Mouse (Mus musculus) forebrain, embryonic 10.5 days (tissue): ENCODE data around the gene Numb. TPM values are rescaled to one million over a fixed set of nuclear protein-coding genes. Genes with fewer than 3 reads are reported as not detected.
"Not testable (repeated sequence)": the region's sequence is repeated elsewhere in the genome, so short reads cannot be mapped to it uniquely, and the experiment has no call there.

Experiments
- DNase-seq: peaks from one replicate; pipeline ENCODE4 v3.0.0-alpha.2; 2017; ENCODE audit warnings: low spot score; ENCODE audit errors: extremely low spot score
- H3K27ac ChIP-seq: fragments of 300-500 bp; sonication (generic); 2 replicates; pipeline ENCODE4 v1.5.1; 2016; ENCODE audit warnings: mild to moderate bottlenecking
- H3K27me3 ChIP-seq: fragments of 300-500 bp; sonication (generic); 2 replicates; pipeline ENCODE4 v1.6.1; 2016; ENCODE audit warnings: mild to moderate bottlenecking; ENCODE audit not compliant: poor library complexity, severe bottlenecking
- H3K36me3 ChIP-seq: fragments of 300-500 bp; sonication (generic); replicated peaks from 2 replicates; pipeline ENCODE4 v1.6.1; 2016; ENCODE audit warnings: mild to moderate bottlenecking, moderate library complexity
- H3K4me1 ChIP-seq: fragments of 300-500 bp; sonication (generic); 2 replicates; pipeline ENCODE4 v1.6.1; 2016
- H3K4me3 ChIP-seq: fragments of 300-500 bp; sonication (generic); 2 replicates; pipeline ENCODE4 v1.5.1; 2016; ENCODE audit warnings: mild to moderate bottlenecking, moderate library complexity
- H3K9me3 ChIP-seq: fragments of 300-500 bp; sonication (generic); 2 replicates; pipeline ENCODE4 v1.6.1; 2016; ENCODE audit warnings: mild to moderate bottlenecking, moderate library complexity
- WGBS: fragments of 180-500 bp; shearing (Covaris S2); methylation state at CpG from one replicate; pipeline ENCODE4 v1.1.7; 2016; 5-methylcytosine and 5-hydroxymethylcytosine counted together
- polyA plus RNA-seq: library from polyadenylated mRNA; unstranded; fragments of >200 nt; fragmentation: Nextera tagmentation; extraction: Ambion mirVana; gene quantifications from 2 replicates; pipeline ENCODE4 v1.2.1, GENCODE M21; 2016

The Numb gene
- polyA plus RNA-seq, 1 experiment from 2014 or later: 35.5 TPM

- no peak for DNase-seq
- Histone ChIP-seq H3K27me3 (no peaks in the 10 kb centered on the region), H3K36me3 (no peaks in the 10 kb centered on the region), H3K9me3 (no peaks in the 10 kb centered on the region), H3K4me1 (peaks cover 9% of the 10 kb centered on the region), H3K27ac (no peak overlapping the region), H3K4me3 (no peak overlapping the region)
- 76% methylated on average over 2 of the region's 2 CpGs for WGBS
These were observed 17.6 kb upstream of the Numb start for GRCm38 (mm10) chr12:83939332-83939731.

GRCm38 (mm10) chr12:83938592-83938991 is 16.9 kb upstream of the Numb start:
- not testable (repeated sequence) for H3K36me3 ChIP-seq, H3K4me1 ChIP-seq, H3K27me3 ChIP-seq, DNase-seq, H3K27ac ChIP-seq, H3K9me3 ChIP-seq, H3K4me3 ChIP-seq
- WGBS: 38% methylated on average over 1 of the region's 1 CpGs

- no peak overlapping the region for H3K27ac ChIP-seq
- WGBS: 75% methylated on average over 10 of the region's 10 CpGs
- H3K27me3 ChIP-seq: no peaks in the 10 kb centered on the region
- H3K9me3 ChIP-seq: no peaks in the 10 kb centered on the region
- no peak for DNase-seq
- H3K4me3 ChIP-seq: no peak overlapping the region
- peaks cover 12% of the 10 kb centered on the region for H3K4me1 ChIP-seq
- no peaks in the 10 kb centered on the region for H3K36me3 ChIP-seq
These were observed 15.9 kb upstream of the Numb start for GRCm38 (mm10) chr12:83937600-83937999.

DNA sequence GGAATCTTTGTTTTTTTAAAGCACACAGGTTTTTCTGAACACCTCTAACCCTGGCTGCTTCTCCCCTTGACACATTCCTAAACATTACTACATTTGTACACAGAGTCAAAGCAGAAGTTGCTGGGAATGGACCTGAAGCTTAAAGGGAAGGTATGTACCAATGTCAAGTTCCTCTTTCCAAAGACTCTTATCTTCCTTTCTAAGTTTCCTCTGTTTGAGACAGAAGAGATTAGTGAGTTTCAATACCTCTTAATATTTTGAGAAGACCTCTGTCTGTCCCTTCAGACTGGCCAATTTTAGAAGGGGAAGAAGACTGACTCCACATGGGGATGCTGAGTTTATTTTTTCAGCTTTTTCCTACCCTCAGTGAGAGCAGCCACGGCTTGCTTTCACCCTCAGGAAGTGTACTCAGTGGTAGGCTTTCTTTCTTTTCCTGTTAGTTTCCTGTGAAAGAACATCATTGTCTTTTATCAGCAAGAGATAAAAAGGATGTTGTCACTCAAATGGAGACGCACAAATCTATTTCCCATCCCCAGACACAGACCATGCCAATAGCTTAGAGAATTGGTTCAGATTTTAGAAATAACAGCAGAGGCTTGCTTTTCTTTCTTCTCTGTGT is 7.6 kb upstream of the Numb start:
- Histone ChIP-seq H3K4me1 (peaks cover 9% of the 10 kb centered on the region), H3K4me3 (no peak overlapping the region), H3K27me3 (no peaks in the 10 kb centered on the region), H3K9me3 (no peaks in the 10 kb centered on the region), H3K36me3 (no peaks in the 10 kb centered on the region), H3K27ac (no peak overlapping the region)
- 45% methylated on average over 2 of the region's 2 CpGs for WGBS
- no peak for DNase-seq

GRCm38 (mm10) chr12:83927747-83928146 is 6.0 kb upstream of the Numb start:
- 91% methylated on average over 4 of the region's 4 CpGs for WGBS
- Histone ChIP-seq H3K27me3 (no peaks in the 10 kb centered on the region), H3K4me3 (no peak overlapping the region), H3K9me3 (no peaks in the 10 kb centered on the region), H3K36me3 (no peaks in the 10 kb centered on the region), H3K27ac (no peak overlapping the region), H3K4me1 (peaks cover 21% of the 10 kb centered on the region)
- no peak for DNase-seq

DNA sequence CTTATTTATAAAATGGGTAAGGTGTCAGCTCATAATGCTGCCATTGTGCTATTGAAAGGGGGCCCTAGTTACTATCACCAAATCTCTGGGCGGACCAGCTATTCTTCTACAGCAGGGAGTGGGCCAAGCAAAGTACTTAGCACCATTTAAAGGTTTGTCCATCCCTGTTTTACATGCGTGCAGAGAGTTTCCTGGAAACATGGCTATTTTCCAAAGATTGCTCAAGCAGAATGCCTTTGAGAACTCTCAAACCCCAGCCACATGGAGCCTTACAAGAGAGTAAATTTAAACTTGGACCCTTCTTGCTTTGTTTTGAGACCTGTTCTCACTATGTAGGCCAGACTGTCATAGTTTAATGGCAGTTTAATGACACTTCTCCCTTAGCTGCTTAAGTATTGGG is 4.3 kb upstream of the Numb start:
- Histone ChIP-seq H3K4me1 (peaks cover 26% of the 10 kb centered on the region), H3K4me3 (no peak overlapping the region), H3K27ac (no peak overlapping the region), H3K27me3 (no peaks in the 10 kb centered on the region), H3K36me3 (no peaks in the 10 kb centered on the region), H3K9me3 (no peaks in the 10 kb centered on the region)
- 86% methylated on average over 2 of the region's 2 CpGs for WGBS
- no peak for DNase-seq

DNA sequence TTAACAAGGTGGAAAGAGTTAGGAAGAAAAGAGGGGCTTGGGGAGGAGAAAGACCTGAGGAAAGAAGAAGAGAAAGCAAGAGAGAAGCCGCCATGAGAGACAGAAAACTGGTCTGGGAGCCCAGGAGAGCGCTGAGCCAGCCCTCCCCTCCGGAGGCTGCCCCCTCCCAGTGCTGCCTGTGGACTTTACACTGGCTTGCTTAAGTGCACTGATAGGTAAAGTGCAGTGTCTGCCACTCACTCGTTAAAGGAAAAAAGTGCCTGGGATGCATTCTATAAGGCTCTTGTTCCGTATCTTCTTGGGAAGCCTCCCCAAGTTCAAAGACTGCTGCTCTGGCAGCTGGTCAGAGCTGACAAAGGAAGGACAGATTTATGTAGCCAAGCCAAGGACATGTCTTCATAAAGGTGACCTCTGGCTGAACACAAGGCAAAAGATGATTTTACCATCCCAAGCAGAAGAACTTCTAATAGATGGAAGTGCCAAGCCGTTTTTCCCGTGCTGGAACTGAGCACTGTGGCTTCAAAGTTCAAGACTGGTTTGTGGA is 3.5 kb upstream of the Numb start:
- no peak for DNase-seq
- Histone ChIP-seq H3K36me3 (no peaks in the 10 kb centered on the region), H3K4me1 (peaks cover 34% of the 10 kb centered on the region), H3K27me3 (no peaks in the 10 kb centered on the region), H3K9me3 (no peaks in the 10 kb centered on the region), H3K27ac (no peak overlapping the region), H3K4me3 (no peak overlapping the region)
- WGBS: 64% methylated on average over 7 of the region's 7 CpGs

- no peaks in the 10 kb centered on the region for H3K36me3 ChIP-seq
- no peaks in the 10 kb centered on the region for H3K9me3 ChIP-seq
- H3K27me3 ChIP-seq: no peaks in the 10 kb centered on the region
- WGBS: 49% methylated on average over 3 of the region's 3 CpGs
- no peak overlapping the region for H3K4me3 ChIP-seq
- peaks cover 43% of the 10 kb centered on the region for H3K4me1 ChIP-seq
- H3K27ac ChIP-seq: peak overlapping the region; percentile 44; the same call in 1 of the 2 replicates
- no peak for DNase-seq
These were observed 2.6 kb upstream of the Numb start for GRCm38 (mm10) chr12:83924332-83924731.

DNA sequence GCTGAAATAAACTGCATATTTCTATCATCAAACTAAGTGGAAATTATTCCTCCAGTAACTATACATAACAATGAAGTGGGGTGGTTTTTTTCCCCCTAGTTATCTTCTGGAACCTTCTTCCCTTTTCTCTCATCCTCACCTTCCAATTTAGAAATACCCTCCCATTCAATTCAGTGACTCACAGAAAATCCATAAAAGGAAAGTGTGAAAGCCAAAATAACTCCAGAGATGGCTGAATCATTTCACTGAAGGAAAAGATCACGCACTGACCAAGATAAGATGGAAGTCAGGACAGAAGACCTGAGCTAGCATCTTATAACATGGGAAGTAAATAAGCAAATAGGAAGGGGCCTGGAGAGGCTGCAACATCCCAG is 1.7 kb upstream of the Numb start:
- Histone ChIP-seq H3K36me3 (no peaks in the 10 kb centered on the region), H3K9me3 (no peaks in the 10 kb centered on the region), H3K4me1 (peaks cover 43% of the 10 kb centered on the region), H3K27me3 (no peaks in the 10 kb centered on the region), H3K4me3 (peak overlapping the region; percentile 91; the same call in 1 of the 2 replicates), H3K27ac (no peak overlapping the region)
- WGBS: 81% methylated on average over 1 of the region's 1 CpGs
- no peak for DNase-seq

DNA sequence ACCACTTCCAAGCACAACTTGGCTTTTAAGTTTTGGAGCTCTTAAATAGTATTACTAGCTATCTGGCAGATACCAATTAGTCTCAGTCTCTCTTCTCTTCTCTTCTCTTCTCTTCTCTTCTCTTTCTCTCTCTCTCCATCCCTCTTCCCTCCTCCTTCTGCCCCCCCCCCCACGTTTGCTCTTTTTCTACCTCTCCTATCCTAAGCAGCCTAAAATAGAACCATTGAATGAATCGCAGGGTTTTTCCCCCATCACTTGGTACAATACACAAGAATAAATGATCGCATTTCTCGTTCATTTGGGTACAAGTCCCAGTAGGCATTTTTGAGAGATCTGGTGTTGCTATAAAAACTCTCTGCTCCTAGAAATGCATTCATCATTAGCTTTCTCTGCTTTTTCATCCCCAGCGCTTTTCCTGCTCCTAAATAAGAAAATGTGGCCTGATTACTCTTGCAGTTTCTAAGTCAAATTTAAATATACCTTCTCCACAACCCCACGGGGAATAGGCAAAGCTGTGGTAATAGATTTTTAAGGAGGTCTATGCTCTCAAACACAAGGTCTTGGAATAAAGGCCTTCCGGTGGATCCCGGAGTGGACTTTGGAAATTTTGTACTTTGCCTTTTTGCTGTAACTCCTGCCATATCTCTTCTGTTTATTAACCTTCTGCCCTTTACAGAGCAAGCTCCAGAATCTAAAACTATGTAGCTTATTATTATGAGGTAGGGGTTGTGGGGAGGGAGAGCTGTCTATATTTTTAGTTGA is 1.2 kb upstream of the Numb start:
- no peak for DNase-seq
- Histone ChIP-seq H3K9me3 (no peaks in the 10 kb centered on the region), H3K36me3 (no peaks in the 10 kb centered on the region), H3K27me3 (no peaks in the 10 kb centered on the region), H3K27ac (peak overlapping the region; percentile 93), H3K4me1 (peaks cover 43% of the 10 kb centered on the region), H3K4me3 (peak overlapping the region; percentile 91)
- 51% methylated on average over 8 of the region's 8 CpGs for WGBS

GRCm38 (mm10) chr12:83920721-83921441 is 853 bp downstream of the Numb start:
- Histone ChIP-seq H3K36me3 (peaks cover 8% of the 10 kb centered on the region), H3K4me1 (peaks cover 43% of the 10 kb centered on the region), H3K4me3 (peak overlapping the region; percentile 91), H3K9me3 (no peaks in the 10 kb centered on the region), H3K27ac (peak overlapping the region; percentile 93), H3K27me3 (no peaks in the 10 kb centered on the region)
- WGBS: under 1% methylated on average over 31 of the region's 31 CpGs
- DNase-seq: peak; percentile 44

DNA sequence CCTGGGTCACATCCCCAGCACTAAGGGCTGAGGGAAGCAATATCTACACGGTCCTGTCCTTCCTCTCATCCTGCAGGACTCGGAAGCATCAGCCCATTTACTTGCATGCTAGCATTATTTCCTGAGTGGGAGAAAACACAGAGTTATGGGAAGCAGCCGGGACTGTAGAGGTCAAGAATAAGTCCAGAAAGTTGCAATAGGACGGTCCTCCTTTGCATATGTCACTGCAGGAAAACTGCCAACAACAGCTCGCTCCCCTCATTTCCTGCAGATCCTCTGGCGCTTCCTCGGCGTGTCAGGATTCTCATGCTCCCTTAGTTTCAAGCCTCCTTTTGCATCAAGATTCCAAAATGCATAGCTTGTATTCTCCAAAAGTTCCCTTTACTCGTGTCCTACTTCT is 4.8 kb downstream of the Numb start:
- Histone ChIP-seq H3K27me3 (no peaks in the 10 kb centered on the region), H3K27ac (no peak overlapping the region), H3K4me1 (peaks cover 19% of the 10 kb centered on the region), H3K9me3 (no peaks in the 10 kb centered on the region), H3K4me3 (no peak overlapping the region), H3K36me3 (peaks cover 28% of the 10 kb centered on the region)
- no peak for DNase-seq
- WGBS: 86% methylated on average over 9 of the region's 9 CpGs

DNA sequence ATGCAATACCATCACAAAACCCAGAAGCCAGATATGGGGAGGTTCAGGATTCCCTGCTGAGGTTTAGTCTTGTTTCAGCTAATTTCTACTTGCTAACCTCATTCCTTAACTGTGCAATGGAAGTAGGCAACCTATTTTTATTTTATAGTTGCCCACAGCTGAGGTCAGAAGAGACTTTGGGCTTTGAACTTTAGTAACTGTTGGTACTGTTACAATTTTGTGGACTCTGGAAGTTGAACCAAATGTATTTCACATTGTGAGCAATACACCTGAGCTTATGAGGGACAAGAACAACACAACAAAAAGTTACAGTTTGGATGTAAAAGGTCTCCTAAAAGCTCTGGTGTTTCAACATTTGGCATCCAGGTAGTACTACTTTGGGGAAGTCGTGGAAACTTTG is 6.9 kb downstream of the Numb start:
- Histone ChIP-seq H3K27ac (no peak overlapping the region), H3K27me3 (no peaks in the 10 kb centered on the region), H3K4me3 (no peak overlapping the region), H3K9me3 (no peaks in the 10 kb centered on the region), H3K36me3 (peaks cover 28% of the 10 kb centered on the region), H3K4me1 (peaks cover 5% of the 10 kb centered on the region; the same call in 1 of the 2 replicates)
- 83% methylated on average over 1 of the region's 1 CpGs for WGBS
- DNase-seq: no peak
